8 mouse cellular contexts compared by ENCODE assay signal in genomic region chr19:53038435-53038938, GRCm38 (mm10). TPM values are rescaled to one million over a fixed set of nuclear protein-coding genes. Genes with fewer than 3 reads are reported as not detected.
DNase-seq lines count a peak whose midpoint lies in the region; ATAC-seq lines count a peak whose summit lies in the region.

No protein-coding gene starts in this region.

- H3K9me3 ChIP-seq in hindbrain, embryonic 11.5 days (ENCODE audit: control insufficient read depth, low read length), result no peaks in the 10 kb centered on the region

- ATAC-seq in frontal cortex, adult (ENCODE audit: low TSS enrichment), result peak; percentile 94
- peak; percentile 99 for ATAC-seq in hindbrain, embryonic 11.5 days (ENCODE audit: low FRiP score)

- H3K4me1 ChIP-seq in hindbrain, embryonic 11.5 days (replicated peaks; ENCODE audit: control insufficient read depth, insufficient read depth, low read length), result no peaks in the 10 kb centered on the region; the same call in 1 of the 2 replicates

- no peaks in the 10 kb centered on the region for H3K36me3 ChIP-seq in hindbrain, embryonic 11.5 days (ENCODE audit: control insufficient read depth, insufficient read depth, low read length)

- H3K27ac ChIP-seq in hindbrain, embryonic 11.5 days (ENCODE audit: low read depth, low read length), result peak overlapping the region; percentile 82

- peak; percentile 97 for DNase-seq in MEL-GATA-1-ER (ENCODE audit: extremely low read depth, low read depth)
- peak; percentile 99 for DNase-seq in cerebellum, adult 8-10 months
- DNase-seq in hindbrain, embryonic 11.5 days (ENCODE audit: low spot score), result peak; percentile 99
- peak; percentile 97 to 98 for DNase-seq in layer of hippocampus, postnatal 10 days (ENCODE audit: low spot score in 2 of 2)
- peak; percentile 99 for DNase-seq in lung, postnatal 10 days
- peak; percentile 99 for DNase-seq in ovary, postnatal 36 days (ENCODE audit: low spot score)
- peak; percentile 88 for DNase-seq in thymus, postnatal 25 days

- peak overlapping the region; percentile 61 for H3K4me2 ChIP-seq in hindbrain, embryonic 11.5 days (replicated peaks; ENCODE audit: low read depth, low read length)

- peak overlapping the region; percentile 93 for H3K9ac ChIP-seq in hindbrain, embryonic 11.5 days (ENCODE audit: low read depth, low read length)

- under 1% methylated on average over 37 of the region's 39 CpGs for WGBS in hindbrain, embryonic 11.5 days

- no peaks in the 10 kb centered on the region for H3K27me3 ChIP-seq in hindbrain, embryonic 11.5 days (ENCODE audit: control insufficient read depth, insufficient read depth, low read length)

- H3K4me3 ChIP-seq in hindbrain, embryonic 11.5 days (ENCODE audit: low read depth, low read length), result peak overlapping the region; percentile 89

RNA-seq across cellular contexts. Expression of gene Xpnpep1, which starts 1.5 kb away (rescaled TPM):
- polyA plus RNA-seq in hindbrain, embryonic 11.5 days (2014; fragmentation: Nextera tagmentation; extraction: Ambion mirVana), result 132 and 163 TPM in 2 replicates
- 100 to 1,000 TPM; 127 to 128 TPM for total RNA-seq in layer of hippocampus, postnatal 10 days (2021)

Comparison
In these comparisons a context has a peak if more than half of its experiments do, and no peak if none do; other contexts are left out.
1. Peak in every context shown above with its lines: DNase-seq, ATAC-seq, H3K4me3 ChIP-seq and H3K27ac ChIP-seq.